Mouse (Mus musculus) kidney, embryonic 15.5 days (tissue): Measurements from ENCODE around the gene Hba-a2. TPM values are rescaled to one million over a fixed set of nuclear protein-coding genes. Genes with fewer than 3 reads are reported as not detected.

ENCODE experiments used
- ATAC-seq: fragments of 200-750 bp; cut with Nextera tagmentation; replicated peaks from 2 replicates; pipeline ENCODE4 v1.8.0; 2017; ENCODE audit warnings: moderate TSS enrichment; ENCODE audit not compliant: low FRiP score
- H3K27ac ChIP-seq: fragments of 300-500 bp; sonication (generic); 2 replicates; pipeline ENCODE4 v1.5.1; 2015; ENCODE audit warnings: mild to moderate bottlenecking, inconsistent platforms
- H3K27me3 ChIP-seq: fragments of 300-500 bp; sonication (generic); 2 replicates; pipeline ENCODE4 v1.6.1; 2015; ENCODE audit warnings: inconsistent platforms
- H3K36me3 ChIP-seq: fragments of 300-500 bp; sonication (generic); 2 replicates; pipeline ENCODE4 v1.6.1; 2015; ENCODE audit warnings: inconsistent platforms
- H3K4me1 ChIP-seq: fragments of 300-500 bp; sonication (generic); 2 replicates; pipeline ENCODE4 v1.6.1; 2015; ENCODE audit warnings: inconsistent platforms
- H3K4me2 ChIP-seq: fragments of 300-500 bp; sonication (generic); 2 replicates; pipeline ENCODE4 v1.6.1; 2015; ENCODE audit warnings: moderate library complexity, mild to moderate bottlenecking, inconsistent platforms
- H3K4me3 ChIP-seq: fragments of 300-500 bp; sonication (generic); replicated peaks from 2 replicates; pipeline ENCODE4 v1.5.1; 2015; ENCODE audit warnings: mild to moderate bottlenecking, inconsistent platforms
- H3K9ac ChIP-seq: fragments of 300-500 bp; sonication (generic); 2 replicates; pipeline ENCODE4 v1.6.1; 2015; ENCODE audit warnings: mild to moderate bottlenecking, inconsistent platforms
- H3K9me3 ChIP-seq: fragments of 300-500 bp; sonication (generic); replicated peaks from 2 replicates; pipeline ENCODE4 v1.6.1; 2016; ENCODE audit warnings: inconsistent platforms
- WGBS: fragments of 180-500 bp; shearing (Covaris S2); methylation state at CpG from one replicate; pipeline ENCODE4 v1.1.7; 2015; ENCODE audit warnings: mixed read lengths; 5-methylcytosine and 5-hydroxymethylcytosine counted together
- polyA plus RNA-seq: library from polyadenylated mRNA; unstranded; fragments of >200 nt; fragmentation: Nextera tagmentation; extraction: Ambion mirVana; gene quantifications from 2 replicates; pipeline ENCODE4 v1.2.1, GENCODE M21; 2015

Hba-a2 gene
- polyA plus RNA-seq, 1 experiment from 2014 or later = 13,702 TPM

GRCm38 (mm10) chr11:32301506-32301905 lies 5.2 kb downstream of the Hba-a2 start:
- Histone ChIP-seq H3K27ac (no peak overlapping the region), H3K9ac (no peak overlapping the region), H3K4me1 (no peaks in the 10 kb centered on the region), H3K4me3 (no peak overlapping the region), H3K9me3 (no peaks in the 10 kb centered on the region), H3K36me3 (no peaks in the 10 kb centered on the region), H3K27me3 (peaks cover 21% of the 10 kb centered on the region), H3K4me2 (no peak overlapping the region)
- no peak for ATAC-seq
- WGBS = 91% methylated on average over 1 of the region's 1 CpGs

GRCm38 (mm10) chr11:32302824-32303419 lies 6.6 kb downstream of the Hba-a2 start:
- WGBS = 52% methylated on average over 2 of the region's 2 CpGs
- Histone ChIP-seq H3K9ac (no peak overlapping the region), H3K4me2 (no peak overlapping the region), H3K4me1 (peaks cover 8% of the 10 kb centered on the region), H3K9me3 (no peaks in the 10 kb centered on the region), H3K4me3 (no peak overlapping the region), H3K27me3 (peaks cover 21% of the 10 kb centered on the region), H3K36me3 (no peaks in the 10 kb centered on the region), H3K27ac (no peak overlapping the region)
- no peak for ATAC-seq

DNA sequence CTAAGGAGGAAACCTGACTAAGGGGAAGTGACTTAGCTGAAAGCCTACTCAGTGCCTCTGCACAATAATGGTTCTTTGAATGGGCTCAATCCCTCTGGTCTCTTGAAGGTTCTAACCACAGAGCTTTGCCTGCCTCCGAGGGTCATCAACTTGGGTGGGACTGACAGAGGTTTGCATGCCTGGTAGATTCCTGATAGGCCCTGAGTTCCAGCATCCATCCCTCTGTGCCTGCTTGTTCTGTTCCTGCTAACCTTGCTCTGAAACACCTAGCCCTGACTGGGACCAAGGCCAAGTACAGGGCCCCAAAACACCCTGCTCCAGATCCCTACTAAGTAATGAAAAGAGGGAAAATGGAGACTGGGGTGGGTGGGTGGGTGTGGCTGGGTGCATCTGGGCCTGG lies 7.2 kb downstream of the Hba-a2 start:
- Histone ChIP-seq H3K27me3 (peaks cover 21% of the 10 kb centered on the region), H3K36me3 (no peaks in the 10 kb centered on the region), H3K4me3 (no peak overlapping the region), H3K27ac (no peak overlapping the region), H3K9me3 (no peaks in the 10 kb centered on the region), H3K4me1 (peaks cover 11% of the 10 kb centered on the region), H3K9ac (no peak overlapping the region), H3K4me2 (no peak overlapping the region)
- WGBS = 77% methylated on average over 1 of the region's 1 CpGs
- no peak for ATAC-seq

GRCm38 (mm10) chr11:32307006-32307405 lies 10.7 kb downstream of the Hba-a2 start:
- WGBS = 74% methylated on average over 1 of the region's 1 CpGs
- Histone ChIP-seq H3K4me1 (peaks cover 28% of the 10 kb centered on the region), H3K27me3 (peaks cover 8% of the 10 kb centered on the region; the same call in 1 of the 2 replicates), H3K9ac (no peak overlapping the region), H3K36me3 (no peaks in the 10 kb centered on the region), H3K4me2 (no peak overlapping the region), H3K9me3 (no peaks in the 10 kb centered on the region), H3K4me3 (no peak overlapping the region), H3K27ac (no peak overlapping the region)
- no peak for ATAC-seq

GRCm38 (mm10) chr11:32309446-32309845 lies 13.2 kb downstream of the Hba-a2 start:
- Histone ChIP-seq H3K27me3 (0 out of 2 replicates have a peak, but pooled peaks cover 4% of the 10 kb centered on the region), H3K4me2 (no peak overlapping the region), H3K4me1 (peaks cover 28% of the 10 kb centered on the region), H3K9ac (no peak overlapping the region), H3K9me3 (no peaks in the 10 kb centered on the region), H3K4me3 (no peak overlapping the region), H3K27ac (0 out of 2 replicates have a peak overlapping the region, but pooled peaks have one; percentile 15), H3K36me3 (no peaks in the 10 kb centered on the region)
- WGBS = 37% methylated on average over 4 of the region's 4 CpGs
- peak; percentile 74 for ATAC-seq

DNA sequence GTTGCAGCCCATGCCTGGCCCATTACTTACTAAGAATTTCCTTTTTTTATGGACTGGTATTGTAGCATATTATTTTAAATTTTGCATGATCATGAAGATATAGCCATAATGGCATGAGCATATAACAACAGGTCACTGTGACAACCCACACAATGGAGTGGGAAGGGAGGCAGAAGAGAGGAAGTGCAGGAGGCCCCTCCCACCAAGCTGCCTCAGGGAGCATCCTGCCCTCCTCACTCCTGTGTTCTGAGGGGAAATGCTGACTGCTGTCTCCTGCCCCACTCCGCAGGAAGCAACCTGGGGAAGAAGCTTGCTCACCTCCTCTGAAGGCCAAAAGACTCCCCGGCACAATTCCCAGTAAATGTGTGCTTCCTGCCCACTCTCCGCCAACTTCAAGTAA lies 13.6 kb downstream of the Hba-a2 start:
- 72% methylated on average over 3 of the region's 3 CpGs for WGBS
- Histone ChIP-seq H3K27ac (no peak overlapping the region), H3K4me3 (no peak overlapping the region), H3K4me2 (no peak overlapping the region), H3K9me3 (no peaks in the 10 kb centered on the region), H3K36me3 (no peaks in the 10 kb centered on the region), H3K9ac (no peak overlapping the region), H3K4me1 (peaks cover 28% of the 10 kb centered on the region), H3K27me3 (0 out of 2 replicates have a peak, but pooled peaks cover 4% of the 10 kb centered on the region)
- ATAC-seq = 0 out of 2 replicates have a peak, but pooled peaks have one; percentile 33

- Histone ChIP-seq H3K27ac (no peak overlapping the region), H3K27me3 (0 out of 2 replicates have a peak, but pooled peaks cover 4% of the 10 kb centered on the region), H3K9me3 (no peaks in the 10 kb centered on the region), H3K9ac (no peak overlapping the region), H3K4me1 (no peaks in the 10 kb centered on the region), H3K4me3 (no peak overlapping the region), H3K4me2 (no peak overlapping the region), H3K36me3 (no peaks in the 10 kb centered on the region)
- WGBS = 83% methylated on average over 3 of the region's 3 CpGs
- no peak for ATAC-seq
Measured at GRCm38 (mm10) chr11:32316009-32316408, 19.7 kb downstream of the Hba-a2 start.

- Histone ChIP-seq H3K4me3 (no peak overlapping the region), H3K9me3 (no peaks in the 10 kb centered on the region), H3K4me2 (no peak overlapping the region), H3K4me1 (peaks cover 8% of the 10 kb centered on the region; the same call in 1 of the 2 replicates), H3K36me3 (no peaks in the 10 kb centered on the region), H3K9ac (no peak overlapping the region), H3K27ac (no peak overlapping the region), H3K27me3 (no peaks in the 10 kb centered on the region)
- ATAC-seq = peak; percentile 48; the same call in 1 of the 2 replicates
- WGBS = 72% methylated on average over 11 of the region's 11 CpGs
Measured at GRCm38 (mm10) chr11:32320507-32321195, 24.4 kb downstream of the Hba-a2 start.

GRCm38 (mm10) chr11:32321196-32321565 lies 24.9 kb downstream of the Hba-a2 start:
- Histone ChIP-seq H3K27ac (no peak overlapping the region), H3K27me3 (no peaks in the 10 kb centered on the region), H3K36me3 (no peaks in the 10 kb centered on the region), H3K4me1 (peaks cover 8% of the 10 kb centered on the region; the same call in 1 of the 2 replicates), H3K9ac (no peak overlapping the region), H3K4me3 (no peak overlapping the region), H3K9me3 (no peaks in the 10 kb centered on the region), H3K4me2 (no peak overlapping the region)
- 41% methylated on average over 8 of the region's 8 CpGs for WGBS
- ATAC-seq = peak; percentile 46; the same call in 1 of the 2 replicates

DNA sequence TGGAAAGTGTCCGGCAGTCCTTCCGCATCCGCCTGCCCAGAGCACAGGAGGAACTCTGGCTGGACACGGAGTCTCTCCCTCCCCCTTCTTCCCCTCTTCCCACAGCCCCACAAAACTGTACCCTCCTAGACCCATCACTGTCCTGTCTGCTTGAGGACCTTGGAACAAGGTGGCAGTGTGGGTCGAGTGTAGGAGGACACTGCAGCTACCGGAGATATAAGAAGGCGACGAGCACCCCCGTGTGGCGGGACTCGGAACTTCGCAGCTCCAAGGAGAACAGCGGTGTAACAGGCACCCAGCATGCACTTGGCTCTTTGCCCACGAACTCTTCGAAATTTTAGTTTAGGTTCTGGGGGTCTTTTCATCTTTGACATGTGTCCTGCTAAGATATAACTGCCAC lies 28.3 kb downstream of the Hba-a2 start:
- ATAC-seq = peak; percentile 72
- Histone ChIP-seq H3K27me3 (0 out of 2 replicates have a peak, but pooled peaks cover 3% of the 10 kb centered on the region), H3K9ac (no peak overlapping the region), H3K4me2 (peak overlapping the region; percentile 53), H3K4me3 (peak overlapping the region; percentile 26), H3K27ac (no peak overlapping the region), H3K36me3 (no peaks in the 10 kb centered on the region), H3K9me3 (no peaks in the 10 kb centered on the region), H3K4me1 (peaks cover 8% of the 10 kb centered on the region; the same call in 1 of the 2 replicates)
- WGBS = 10% methylated on average over 15 of the region's 15 CpGs

DNA sequence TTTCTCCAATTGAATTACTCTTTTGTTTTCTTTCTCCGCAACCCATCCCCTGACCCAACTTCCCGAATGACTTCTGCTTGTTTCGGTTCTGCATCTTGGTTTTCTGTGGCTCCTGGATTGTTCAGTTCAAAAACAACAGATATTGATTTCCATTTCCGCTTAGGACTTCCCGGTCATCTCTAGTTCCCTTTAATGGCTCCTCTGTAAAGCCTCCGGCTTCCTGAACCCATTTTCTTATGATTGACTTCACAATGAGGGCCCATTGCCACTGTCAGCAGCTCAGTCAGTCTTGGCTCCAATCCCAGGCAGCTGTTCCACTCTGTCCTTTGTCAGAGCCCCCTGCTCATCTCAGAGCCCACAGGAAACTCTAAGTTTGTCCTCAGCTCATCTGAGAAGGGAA lies 34.8 kb downstream of the Hba-a2 start:
- Histone ChIP-seq H3K9me3 (no peaks in the 10 kb centered on the region), H3K36me3 (no peaks in the 10 kb centered on the region), H3K27ac (peak overlapping the region; percentile 71; the same call in 1 of the 2 replicates), H3K4me1 (peaks cover 12% of the 10 kb centered on the region), H3K4me3 (no peak overlapping the region), H3K27me3 (peaks cover 3% of the 10 kb centered on the region; the same call in 1 of the 2 replicates), H3K9ac (no peak overlapping the region), H3K4me2 (no peak overlapping the region)
- peak; percentile 56; the same call in 1 of the 2 replicates for ATAC-seq
- 25% methylated on average over 6 of the region's 6 CpGs for WGBS

- H3K4me1 ChIP-seq = peaks cover 12% of the 10 kb centered on the region
- no peak for ATAC-seq
- no peak overlapping the region for H3K9ac ChIP-seq
- peaks cover 3% of the 10 kb centered on the region; the same call in 1 of the 2 replicates for H3K27me3 ChIP-seq
- H3K9me3 ChIP-seq = no peaks in the 10 kb centered on the region
- no peak overlapping the region for H3K4me2 ChIP-seq
- no peak overlapping the region for H3K4me3 ChIP-seq
- 59% methylated on average over 5 of the region's 5 CpGs for WGBS
- no peaks in the 10 kb centered on the region for H3K36me3 ChIP-seq
- H3K27ac ChIP-seq = no peak overlapping the region
Measured at GRCm38 (mm10) chr11:32331861-32332260, 35.6 kb downstream of the Hba-a2 start.
